Mouse (Mus musculus): ENCODE data around the gene Plek. TPM values are rescaled to one million over a fixed set of nuclear protein-coding genes. Genes with fewer than 3 reads are reported as not detected.

Plek gene
- polyA plus RNA-seq, 2 experiments: 2.2 to 3.9 TPM

DNA sequence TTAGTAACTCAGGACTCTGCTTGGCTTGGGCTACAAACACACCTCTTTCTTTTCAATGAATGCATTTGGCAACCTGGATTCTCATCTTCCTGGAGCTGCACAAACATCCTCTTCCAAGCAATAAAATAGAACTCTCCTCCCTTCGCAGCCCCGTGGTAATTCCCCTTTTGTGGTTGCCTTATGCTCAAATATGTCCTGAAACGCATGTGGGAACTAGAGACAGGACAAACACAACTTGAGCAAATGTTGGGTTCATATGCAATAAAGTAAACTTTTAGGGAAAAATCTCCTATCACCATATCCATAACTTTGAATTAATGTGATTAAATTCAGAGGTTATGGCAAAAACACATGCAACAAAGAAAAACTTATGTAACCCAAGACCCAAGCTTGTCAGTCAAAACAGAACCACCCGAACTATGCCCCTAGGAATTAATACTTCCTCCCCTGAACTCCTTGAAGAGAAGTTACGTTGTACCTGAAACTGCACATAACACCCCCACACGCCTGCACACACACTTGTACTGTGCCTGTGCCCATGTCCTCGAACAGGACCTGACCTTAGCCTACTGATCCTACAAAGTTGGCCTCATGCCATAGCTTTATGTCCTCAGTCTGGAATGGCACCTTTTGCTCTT lies 65.5 kb downstream of the Plek start:
- ATAC-seq (ENCODE audit: low FRiP score, low read depth) (no peak), DNase-seq (ENCODE audit: low spot score) (no peak)
- H3K27ac ChIP-seq (replicated peaks; ENCODE audit: low read depth, low read length): no peak overlapping the region
- no peaks in the 10 kb centered on the region for H3K9me3 ChIP-seq (ENCODE audit: control insufficient read depth, low read length)
- no peak overlapping the region for H3K4me2 ChIP-seq (replicated peaks; ENCODE audit: low read depth, low read length, severe bottlenecking)
- no peak overlapping the region for H3K4me3 ChIP-seq (replicated peaks; ENCODE audit: low read length)
- no peaks in the 10 kb centered on the region for H3K4me1 ChIP-seq (ENCODE audit: control insufficient read depth, insufficient read depth, low read length)
- no peak overlapping the region for H3K9ac ChIP-seq (ENCODE audit: low read depth, low read length, severe bottlenecking)
- no peak for TF ChIP-seq POLR2A (IDR thresholded peaks at IDR 0.05; ENCODE audit: borderline replicate concordance, extremely low read depth, insufficient read depth, insufficient read length)
- WGBS: 68% methylated on average over 7 of the region's 7 CpGs
- H3K27me3 ChIP-seq (ENCODE audit: control insufficient read depth, insufficient read depth, low read length): no peaks in the 10 kb centered on the region
- H3K36me3 ChIP-seq (ENCODE audit: control insufficient read depth, insufficient read depth, low read length): no peaks in the 10 kb centered on the region

DNA sequence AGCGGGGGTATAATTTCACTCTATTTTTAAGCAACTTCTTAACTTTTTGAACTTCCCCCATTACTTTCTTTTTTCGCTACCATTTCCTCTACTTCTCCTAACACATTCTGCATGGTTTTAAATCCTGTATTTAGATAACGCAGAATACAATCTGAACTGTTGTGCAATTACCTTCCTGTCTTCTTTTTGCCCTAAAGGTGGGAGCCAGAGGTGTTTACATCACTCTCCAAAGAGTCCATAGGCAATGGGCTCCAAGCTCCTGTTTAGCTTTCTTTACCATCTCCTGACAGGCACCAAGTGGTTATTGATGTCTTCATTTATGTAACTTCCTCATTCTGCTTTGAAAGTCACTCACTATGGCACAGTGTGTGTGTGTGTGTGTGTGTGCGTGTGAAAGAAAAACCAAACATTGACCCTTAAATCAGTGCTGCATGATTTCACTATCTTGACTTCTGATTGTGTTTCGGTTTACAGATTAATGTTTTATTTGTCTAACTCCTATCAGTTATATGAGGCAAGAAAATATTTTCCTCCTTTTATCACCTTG lies 73.9 kb downstream of the Plek start:
- Histone ChIP-seq H3K27me3 (ENCODE audit: control insufficient read depth, insufficient read depth, low read length) (no peaks in the 10 kb centered on the region), H3K4me3 (replicated peaks; ENCODE audit: low read length) (no peak overlapping the region), H3K9ac (ENCODE audit: low read depth, low read length, severe bottlenecking) (no peak overlapping the region), H3K4me1 (ENCODE audit: control insufficient read depth, insufficient read depth, low read length) (no peaks in the 10 kb centered on the region), H3K27ac (replicated peaks; ENCODE audit: low read depth, low read length) (no peak overlapping the region), H3K9me3 (ENCODE audit: control insufficient read depth, low read length) (no peaks in the 10 kb centered on the region), H3K4me2 (replicated peaks; ENCODE audit: low read depth, low read length, severe bottlenecking) (no peak overlapping the region), H3K36me3 (ENCODE audit: control insufficient read depth, insufficient read depth, low read length) (no peaks in the 10 kb centered on the region)
- WGBS: 88% methylated on average over 5 of the region's 5 CpGs
- DNase-seq (ENCODE audit: low spot score) (no peak), ATAC-seq (ENCODE audit: low FRiP score, low read depth) (no peak)
- no peak for TF ChIP-seq POLR2A (IDR thresholded peaks at IDR 0.05; ENCODE audit: borderline replicate concordance, extremely low read depth, insufficient read depth, insufficient read length)

DNA sequence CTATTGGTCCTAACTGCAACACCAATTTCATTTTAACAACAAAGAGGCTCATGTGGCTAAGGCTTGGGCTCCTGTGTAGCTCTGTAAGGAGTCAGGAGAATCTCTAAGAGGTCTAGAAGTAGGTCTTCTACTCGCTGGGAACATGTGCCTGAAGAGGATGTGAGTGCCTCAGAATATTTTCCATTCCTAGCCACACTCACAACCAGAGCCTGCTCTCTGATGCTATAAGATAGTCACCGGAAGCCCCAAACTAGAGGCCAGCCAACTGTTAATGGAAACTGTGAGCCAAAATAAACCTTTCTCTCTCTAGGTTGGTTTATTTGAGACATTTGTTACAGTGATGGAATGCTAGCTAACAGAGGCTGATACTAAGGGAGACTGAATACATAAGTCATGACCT lies 74.6 kb downstream of the Plek start:
- H3K4me1 ChIP-seq (ENCODE audit: control insufficient read depth, insufficient read depth, low read length): no peaks in the 10 kb centered on the region
- no peak overlapping the region for H3K27ac ChIP-seq (replicated peaks; ENCODE audit: low read depth, low read length)
- DNase-seq (ENCODE audit: low spot score) (no peak), ATAC-seq (ENCODE audit: low FRiP score, low read depth) (no peak)
- no peak overlapping the region for H3K4me3 ChIP-seq (replicated peaks; ENCODE audit: low read length)
- H3K9ac ChIP-seq (ENCODE audit: low read depth, low read length, severe bottlenecking): no peak overlapping the region
- TF ChIP-seq POLR2A (IDR thresholded peaks at IDR 0.05; ENCODE audit: borderline replicate concordance, extremely low read depth, insufficient read depth, insufficient read length): no peak
- H3K9me3 ChIP-seq (ENCODE audit: control insufficient read depth, low read length): no peaks in the 10 kb centered on the region
- no peaks in the 10 kb centered on the region for H3K36me3 ChIP-seq (ENCODE audit: control insufficient read depth, insufficient read depth, low read length)
- WGBS: 75% methylated on average over 2 of the region's 2 CpGs
- no peak overlapping the region for H3K4me2 ChIP-seq (replicated peaks; ENCODE audit: low read depth, low read length, severe bottlenecking)
- H3K27me3 ChIP-seq (ENCODE audit: control insufficient read depth, insufficient read depth, low read length): no peaks in the 10 kb centered on the region

DNA sequence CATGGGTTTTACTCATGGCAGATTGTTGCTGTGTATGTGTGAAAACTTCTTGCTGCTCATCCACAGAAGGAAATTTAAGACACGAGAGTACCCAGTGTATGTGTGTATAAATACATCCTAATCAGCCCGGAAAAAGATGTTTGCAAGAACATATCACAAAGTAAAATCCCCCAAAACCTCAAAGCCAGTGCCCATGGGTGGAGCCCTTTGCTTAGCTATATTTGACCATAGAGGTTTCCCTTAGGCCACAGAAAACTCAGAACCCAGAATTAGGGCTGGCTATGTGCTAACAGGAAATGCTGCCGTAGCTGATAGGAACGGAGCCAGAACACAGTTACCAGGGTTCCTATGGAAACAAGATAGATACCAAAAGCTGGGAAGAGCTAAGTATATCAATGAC lies 75.2 kb downstream of the Plek start:
- Histone ChIP-seq H3K4me2 (replicated peaks; ENCODE audit: low read depth, low read length, severe bottlenecking) (no peak overlapping the region), H3K9ac (ENCODE audit: low read depth, low read length, severe bottlenecking) (no peak overlapping the region), H3K27ac (replicated peaks; ENCODE audit: low read depth, low read length) (no peak overlapping the region), H3K4me1 (ENCODE audit: control insufficient read depth, insufficient read depth, low read length) (no peaks in the 10 kb centered on the region), H3K27me3 (ENCODE audit: control insufficient read depth, insufficient read depth, low read length) (no peaks in the 10 kb centered on the region), H3K4me3 (replicated peaks; ENCODE audit: low read length) (no peak overlapping the region), H3K36me3 (ENCODE audit: control insufficient read depth, insufficient read depth, low read length) (no peaks in the 10 kb centered on the region), H3K9me3 (ENCODE audit: control insufficient read depth, low read length) (no peaks in the 10 kb centered on the region)
- 78% methylated on average over 4 of the region's 4 CpGs for WGBS
- no peak for ATAC-seq (ENCODE audit: low FRiP score, low read depth)
- DNase-seq (ENCODE audit: low spot score): no peak
- TF ChIP-seq POLR2A (IDR thresholded peaks at IDR 0.05; ENCODE audit: borderline replicate concordance, extremely low read depth, insufficient read depth, insufficient read length): no peak

DNA sequence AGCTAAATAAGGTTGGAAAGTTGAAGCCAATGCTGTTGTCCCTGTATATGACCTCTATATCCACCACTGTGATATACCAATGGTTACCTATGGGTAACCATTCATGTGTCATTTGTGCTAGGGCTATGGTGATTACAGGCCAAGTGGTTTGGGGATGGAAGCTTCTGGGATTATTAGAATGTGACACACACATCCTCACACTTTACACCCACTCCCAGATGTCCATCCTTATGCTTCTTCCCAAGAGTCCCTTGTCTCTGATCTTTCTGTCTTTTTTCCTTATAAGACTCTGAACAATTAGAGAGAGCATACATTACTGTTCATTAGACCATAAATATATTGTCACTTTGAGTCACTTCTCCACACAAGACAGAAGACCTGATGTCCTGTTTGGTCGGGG lies 79.1 kb downstream of the Plek start:
- no peak for DNase-seq (ENCODE audit: low spot score)
- ATAC-seq (ENCODE audit: low FRiP score, low read depth): no peak
- no peak overlapping the region for H3K4me2 ChIP-seq (replicated peaks; ENCODE audit: low read depth, low read length, severe bottlenecking)
- no peak overlapping the region for H3K27ac ChIP-seq (replicated peaks; ENCODE audit: low read depth, low read length)
- H3K4me1 ChIP-seq (ENCODE audit: control insufficient read depth, insufficient read depth, low read length): no peaks in the 10 kb centered on the region
- no peaks in the 10 kb centered on the region for H3K9me3 ChIP-seq (ENCODE audit: control insufficient read depth, low read length)
- no peak overlapping the region for H3K4me3 ChIP-seq (replicated peaks; ENCODE audit: low read length)
- no peaks in the 10 kb centered on the region for H3K27me3 ChIP-seq (ENCODE audit: control insufficient read depth, insufficient read depth, low read length)
- TF ChIP-seq POLR2A (IDR thresholded peaks at IDR 0.05; ENCODE audit: borderline replicate concordance, extremely low read depth, insufficient read depth, insufficient read length): no peak
- no peaks in the 10 kb centered on the region for H3K36me3 ChIP-seq (ENCODE audit: control insufficient read depth, insufficient read depth, low read length)
- 88% methylated on average over 1 of the region's 1 CpGs for WGBS
- no peak overlapping the region for H3K9ac ChIP-seq (ENCODE audit: low read depth, low read length, severe bottlenecking)
